Mouse (Mus musculus): ENCODE data around the gene Gm30302. TPM values are rescaled to one million over a fixed set of nuclear protein-coding genes. Genes with fewer than 3 reads are reported as not detected.

The Gm30302 gene
- polyA plus RNA-seq, 1 experiment from 2014 or later, result 0.09 TPM

- 93% methylated on average over 2 of the region's 2 CpGs for WGBS
Observed at GRCm38 (mm10) chr13:49736430-49736829, 62.4 kb downstream of the Gm30302 start.

More at GRCm38 (mm10) chr13:49736430-49736829, 62.4 kb downstream of the Gm30302 start:
- Histone ChIP-seq H3K9ac (ENCODE audit: low read length) (no peak overlapping the region), H3K4me2 (ENCODE audit: low read length) (no peak overlapping the region), H3K4me3 (ENCODE audit: control insufficient read depth in 1 of 2, insufficient read depth in 1 of 2, low read depth in 1 of 2, low read length in 2 of 2) (no peak overlapping the region), H3K27ac (replicated peaks in 1 of 2; ENCODE audit: control insufficient read depth in 1 of 2, insufficient read depth in 1 of 2, low read depth in 2 of 2, low read length in 2 of 2) (no peak overlapping the region), H3K9me3 (ENCODE audit: control insufficient read depth, low read length) (no peaks in the 10 kb centered on the region), H3K36me3 (ENCODE audit: control insufficient read depth, insufficient read depth, low read length) (peaks cover 46% of the 10 kb centered on the region), H3K27me3 (ENCODE audit: control insufficient read depth, insufficient read depth, low read length) (no peaks in the 10 kb centered on the region), H3K4me1 (ENCODE audit: control insufficient read depth in 2 of 2, insufficient read depth in 2 of 2, low read length in 2 of 2) (no peaks in the 10 kb centered on the region)
- no peak for ATAC-seq (ENCODE audit: insufficient number of reproducible peaks, insufficient read depth, low FRiP score, low read depth)

Other genes with a start within 250 kb of the Gm30302 start
- 0.19 and 0.45 TPM in 2 replicates for gene Omd, start 216.5 kb downstream of the Gm30302 start, polyA plus RNA-seq (2014; fragmentation: Nextera tagmentation; extraction: Ambion mirVana)
- 30.3 and 39.4 TPM in 2 replicates for gene Ogn, start 191.0 kb downstream of the Gm30302 start, polyA plus RNA-seq (2014; fragmentation: Nextera tagmentation; extraction: Ambion mirVana)
- gene Cenpp, start 146.2 kb downstream of the Gm30302 start, polyA plus RNA-seq (2014; fragmentation: Nextera tagmentation; extraction: Ambion mirVana), result 27.5 and 27.7 TPM in 2 replicates
- 9.7 and 14.3 TPM in 2 replicates for gene Nol8, start 145.9 kb downstream of the Gm30302 start, polyA plus RNA-seq (2014; fragmentation: Nextera tagmentation; extraction: Ambion mirVana)
- gene Iars, start 116.9 kb downstream of the Gm30302 start, polyA plus RNA-seq (2014; fragmentation: Nextera tagmentation; extraction: Ambion mirVana), result 52.0 and 59.3 TPM in 2 replicates

Data from heart, embryonic 14.5 days (tissue).